Mouse (Mus musculus) heart, postnatal 10 days (tissue): Measurements from ENCODE around the gene Wars2. TPM values are rescaled to one million over a fixed set of nuclear protein-coding genes. Genes with fewer than 3 reads are reported as not detected.

Source experiments
- DNase-seq, 2 experiments: peaks; one replicate each; pipeline ENCODE4 v3.0.0; 2021
- intact Hi-C: fragments of 180-260 bp; cut with DNase I; formaldehyde crosslinking; loops from one replicate; pipeline ENCODE4 v1.15.1; 2025
- total RNA-seq, 2 experiments: library from RNA; stranded (reverse); gene quantifications; 2 replicates each; pipeline ENCODE4 v1.2.3; 2021

The Wars2 gene
- total RNA-seq, 2 experiments from 2014 or later: 7.0 to 10.3 TPM

GRCm38 (mm10) chr3:99246629-99247028 is 105.8 kb downstream of the Wars2 start:
- DNase-seq: no peak
- intact Hi-C loops: no loop called here

GRCm38 (mm10) chr3:99247586-99247985 is 106.7 kb downstream of the Wars2 start:
- intact Hi-C loops: no loop called here
- no peak for DNase-seq

GRCm38 (mm10) chr3:99247996-99248801 is 107.3 kb downstream of the Wars2 start:
- intact Hi-C loops: no loop called here
- DNase-seq: no peak

GRCm38 (mm10) chr3:99248831-99249550 is 108.1 kb downstream of the Wars2 start:
- DNase-seq: no peak
- intact Hi-C loops: no loop called here

- intact Hi-C loops: no loop called here
Measured at GRCm38 (mm10) chr3:99249551-99249870, 108.6 kb downstream of the Wars2 start.

GRCm38 (mm10) chr3:99249906-99250305 is 109.0 kb downstream of the Wars2 start:
- intact Hi-C loops: loop anchor here (5.0 to 10.0 kb wide), 2 partner anchors 108 to 565 kb away; partner anchors contain the start of gene Wars2
- DNase-seq: no peak

More at GRCm38 (mm10) chr3:99249551-99249870, 108.6 kb downstream of the Wars2 start:
- DNase-seq: no peak

- intact Hi-C loops: loop anchor here (2.0 to 10.0 kb wide), 3 partner anchors 13 to 563 kb away; partner anchors contain the start of gene Wars2
- no peak for DNase-seq
Measured at GRCm38 (mm10) chr3:99251271-99252165, 110.7 kb downstream of the Wars2 start.

- DNase-seq: no peak
- intact Hi-C loops: loop anchor here (2.0 to 10.0 kb wide), 3 partner anchors 14 to 562 kb away; partner anchors contain the start of gene Wars2
Measured at GRCm38 (mm10) chr3:99252461-99253091, 111.7 kb downstream of the Wars2 start.

- no peak for DNase-seq
- intact Hi-C loops: loop anchor here (2.0 to 10.0 kb wide), 3 partner anchors 14 to 562 kb away; partner anchors contain the start of gene Wars2
Measured at GRCm38 (mm10) chr3:99253092-99253488, 112.2 kb downstream of the Wars2 start.

GRCm38 (mm10) chr3:99253497-99254451 is 112.9 kb downstream of the Wars2 start:
- DNase-seq: no peak
- intact Hi-C loops: loop anchor here (2.0 to 10.0 kb wide), 3 partner anchors 15 to 561 kb away; partner anchors contain the start of gene Wars2

GRCm38 (mm10) chr3:99254559-99255151 is 113.8 kb downstream of the Wars2 start:
- DNase-seq: no peak
- intact Hi-C loops: loop anchor here (5.0 to 10.0 kb wide), 2 partner anchors 112 to 560 kb away; partner anchors contain the start of gene Wars2

- intact Hi-C loops: loop anchor here (10.0 kb wide), 1 partner anchor 559 kb away; no protein-coding TSS in a partner anchor
Measured at GRCm38 (mm10) chr3:99255411-99256365, 114.8 kb downstream of the Wars2 start.

GRCm38 (mm10) chr3:99256366-99256750 is 115.5 kb downstream of the Wars2 start:
- no peak for DNase-seq
- intact Hi-C loops: loop anchor here (10.0 kb wide), 1 partner anchor 558 kb away; no protein-coding TSS in a partner anchor

More at GRCm38 (mm10) chr3:99255411-99256365, 114.8 kb downstream of the Wars2 start:
- DNase-seq: no peak

GRCm38 (mm10) chr3:99256766-99257165 is 115.9 kb downstream of the Wars2 start:
- intact Hi-C loops: loop anchor here (10.0 kb wide), 1 partner anchor 558 kb away; no protein-coding TSS in a partner anchor
- no peak for DNase-seq

- intact Hi-C loops: loop anchor here (10.0 kb wide), 1 partner anchor 557 kb away; no protein-coding TSS in a partner anchor
- no peak for DNase-seq
Measured at GRCm38 (mm10) chr3:99257586-99258577, 117.0 kb downstream of the Wars2 start.
